Mouse (Mus musculus) thymus, postnatal 4 days (tissue): ENCODE measurements around the gene Ndufb2.
A peak's percentile ranks its signal among the peaks of the same experiment; 100 is the strongest.

Experiments
- DNase-seq: peaks from one replicate; pipeline ENCODE4 v3.0.0; 2021

Gene Ndufb2

DNA sequence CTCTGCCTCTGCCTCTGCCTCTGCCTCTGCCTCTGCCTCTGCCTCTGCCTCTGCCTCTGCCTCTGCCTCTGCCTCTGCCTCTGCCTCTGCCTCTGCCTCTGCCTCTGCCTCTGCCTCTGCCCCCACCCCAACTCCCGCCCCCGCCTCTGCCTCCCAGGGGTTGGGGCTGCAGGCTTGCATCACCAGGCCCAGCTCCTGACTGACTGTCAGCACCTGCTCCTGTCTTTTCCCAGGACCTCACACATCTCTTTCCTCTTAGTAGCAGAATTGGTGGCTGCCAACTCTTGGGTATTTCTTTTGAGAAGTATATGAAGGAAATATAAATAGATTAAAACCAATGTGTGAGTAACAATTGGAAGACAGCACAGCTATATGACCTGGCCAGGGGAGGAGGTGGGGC, 11.8 kb upstream of the Ndufb2 start:
- no peak for DNase-seq

DNA sequence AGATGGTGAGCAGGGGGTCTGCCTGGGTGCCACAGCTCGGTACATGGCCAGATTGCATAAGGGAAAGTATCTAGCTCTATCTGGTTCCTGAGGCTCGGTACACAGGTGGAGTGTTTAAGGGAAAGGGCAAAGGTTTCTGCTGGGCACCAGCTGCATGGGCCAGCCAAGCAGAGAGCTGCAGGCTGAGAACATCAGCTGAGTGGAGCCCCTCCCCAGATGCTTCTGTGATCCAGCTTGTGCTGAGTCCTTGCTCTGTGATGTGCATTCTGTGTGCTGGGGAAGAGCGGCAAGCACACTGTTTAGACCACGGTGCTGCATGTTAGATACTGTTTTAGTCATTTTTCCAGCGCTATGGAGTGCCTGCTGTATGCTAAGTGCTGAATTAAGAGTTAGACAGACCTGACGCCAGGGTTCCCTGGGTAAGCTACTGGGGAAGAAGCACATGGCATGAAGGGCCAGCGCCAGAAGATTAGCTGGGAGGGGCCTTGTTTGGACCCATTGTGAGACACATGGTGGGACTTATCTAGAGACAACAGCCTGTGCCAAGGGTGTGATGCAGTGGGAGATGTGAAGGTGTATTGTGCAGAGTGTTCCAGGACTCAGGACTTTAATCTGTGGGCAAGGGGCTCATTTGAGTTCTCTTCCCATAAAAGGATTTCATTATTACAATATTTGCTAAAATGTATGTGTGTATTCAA, 11.1 kb upstream of the Ndufb2 start:
- DNase-seq = no peak

DNA sequence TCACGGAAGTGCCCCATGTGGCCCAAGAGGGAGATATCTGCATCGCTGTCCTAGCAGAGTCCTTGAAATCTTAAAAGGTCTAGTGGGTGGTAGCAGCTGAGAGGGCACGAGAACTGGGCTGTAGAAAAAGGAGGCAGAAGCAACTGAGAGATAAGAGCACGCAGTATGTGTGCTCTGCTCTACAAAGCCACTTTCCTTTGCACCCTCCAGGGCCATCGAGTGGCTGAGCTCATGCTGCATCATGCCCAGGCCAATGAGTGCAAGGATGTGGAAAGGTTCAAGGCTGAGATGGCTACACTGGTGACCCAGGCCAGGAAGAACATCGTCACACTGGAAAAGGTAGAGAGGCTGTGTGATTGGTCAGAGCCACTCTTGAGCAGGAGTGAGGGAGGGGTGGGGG, 6.9 kb upstream of the Ndufb2 start, which contains the start of gene Gm42420:
Gene Gm42420, plus strand, starts transcription at position 237 of the 400 bp plus-strand sequence.
- no peak for DNase-seq

DNA sequence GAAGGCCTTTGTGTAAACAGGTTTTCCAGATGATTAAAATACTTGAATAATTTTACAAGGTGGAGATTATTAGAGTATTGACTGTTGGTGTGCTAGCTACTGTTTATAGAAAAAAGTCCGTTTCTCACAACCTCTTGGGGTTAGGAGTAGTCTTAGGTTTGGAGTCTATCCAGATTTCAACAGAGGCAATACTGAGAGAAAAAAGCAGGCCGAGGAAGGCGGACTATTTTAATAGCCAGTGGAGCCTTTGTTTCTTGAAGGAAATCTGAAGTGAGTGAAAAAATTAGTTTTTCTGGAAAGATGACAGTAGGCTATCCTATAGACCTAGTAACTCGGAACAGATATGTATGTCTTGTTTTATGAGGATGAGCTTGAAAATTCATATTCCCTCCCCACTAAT, 893 bp upstream of the Ndufb2 start:
- no peak for DNase-seq

DNA sequence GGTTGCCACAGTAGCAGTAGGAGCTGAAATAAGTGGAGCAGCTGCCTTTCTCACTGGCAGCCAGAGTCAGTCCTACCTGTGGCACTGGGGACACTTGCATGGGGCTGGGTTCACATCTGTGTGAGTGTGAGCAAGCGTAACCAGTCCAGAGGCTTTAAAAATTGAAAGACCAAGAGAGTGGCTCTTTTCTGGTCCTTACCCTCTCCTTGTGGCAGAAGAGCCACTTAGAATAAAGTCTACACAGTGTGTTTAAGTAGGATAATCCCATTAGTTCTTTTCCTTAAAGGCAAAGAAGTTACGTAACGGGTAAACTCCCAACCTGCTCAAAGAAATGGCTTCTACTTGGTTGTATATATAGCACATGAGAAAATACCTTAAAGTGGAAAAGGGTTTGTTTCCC, 8.5 kb downstream of the Ndufb2 start:
- DNase-seq = no peak

DNA sequence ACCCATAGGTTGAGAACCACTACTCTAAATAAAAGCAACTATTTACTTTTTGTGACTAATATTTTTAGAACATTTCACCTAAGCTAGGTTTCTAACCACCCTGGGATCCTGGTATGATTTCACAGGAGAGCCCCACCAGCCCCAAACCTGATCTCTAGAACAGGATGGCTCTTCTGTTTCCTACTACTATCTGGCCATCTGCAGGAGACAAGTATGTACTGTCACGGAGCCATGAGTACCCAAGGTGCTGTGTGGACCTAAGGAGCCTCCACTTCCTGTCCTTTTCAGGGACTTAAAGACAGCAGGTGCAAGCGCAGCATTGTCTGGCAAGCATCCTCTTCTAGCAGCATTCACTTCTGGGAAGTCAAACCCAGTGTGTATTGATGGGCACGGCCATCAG, 9.5 kb downstream of the Ndufb2 start:
- no peak for DNase-seq

DNA sequence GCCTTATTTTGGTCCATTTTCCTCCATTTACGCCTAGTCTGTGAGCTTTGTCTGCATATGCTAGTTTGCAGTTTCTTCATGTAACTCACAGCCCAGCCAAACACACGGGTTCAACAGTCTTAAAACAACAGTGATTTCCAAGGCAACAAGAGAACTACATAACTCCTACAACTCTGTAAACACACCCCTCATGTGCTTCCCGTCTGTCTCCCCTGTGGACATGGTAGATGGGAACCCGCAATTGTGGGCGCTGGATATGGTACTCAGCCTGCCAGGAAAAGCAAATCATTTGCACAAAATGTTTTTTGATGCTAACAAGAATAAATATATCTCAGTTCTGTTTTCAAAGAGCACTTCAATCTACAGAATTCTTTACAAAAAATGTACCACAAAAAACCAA, 12.2 kb downstream of the Ndufb2 start:
- no peak for DNase-seq

DNA sequence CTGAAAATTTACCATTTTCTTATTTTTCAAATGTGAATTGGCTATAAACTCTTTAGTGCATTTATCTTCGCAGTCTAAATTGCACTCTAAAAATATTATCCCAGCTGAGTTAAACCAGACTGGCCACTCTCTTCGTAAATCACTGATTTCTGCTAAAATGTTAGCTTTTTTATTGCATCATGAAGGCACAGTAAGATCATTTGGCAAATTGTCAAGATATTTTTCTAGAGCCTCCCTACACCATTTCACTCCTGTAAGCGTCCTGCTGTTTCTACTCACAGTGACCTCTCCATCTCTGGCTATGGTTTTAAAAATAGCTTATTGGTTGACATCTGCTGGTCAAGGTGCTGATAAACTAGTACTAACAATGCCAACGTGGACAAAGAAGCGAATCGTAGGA, 13.7 kb downstream of the Ndufb2 start:
- no peak for DNase-seq

DNA sequence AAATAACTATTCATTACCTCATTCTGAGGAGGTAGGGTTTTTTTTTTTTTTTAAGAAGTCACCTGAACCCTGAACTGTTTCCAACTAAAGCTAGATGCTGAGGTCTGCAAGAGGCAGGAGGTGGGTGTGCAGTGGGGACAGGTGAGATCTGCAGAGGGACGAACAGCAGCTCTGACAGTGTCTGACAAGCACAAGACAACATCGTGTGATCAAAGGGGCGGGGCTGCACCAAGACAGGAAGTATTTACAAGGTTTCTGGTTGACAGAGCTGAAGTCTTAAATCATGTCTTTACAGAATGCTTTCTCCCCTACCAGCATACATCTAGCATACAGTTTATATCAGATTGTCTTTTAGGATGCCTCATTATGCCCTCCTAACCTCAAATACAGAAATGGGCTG, 14.5 kb downstream of the Ndufb2 start:
- peak; percentile 69 for DNase-seq

DNA sequence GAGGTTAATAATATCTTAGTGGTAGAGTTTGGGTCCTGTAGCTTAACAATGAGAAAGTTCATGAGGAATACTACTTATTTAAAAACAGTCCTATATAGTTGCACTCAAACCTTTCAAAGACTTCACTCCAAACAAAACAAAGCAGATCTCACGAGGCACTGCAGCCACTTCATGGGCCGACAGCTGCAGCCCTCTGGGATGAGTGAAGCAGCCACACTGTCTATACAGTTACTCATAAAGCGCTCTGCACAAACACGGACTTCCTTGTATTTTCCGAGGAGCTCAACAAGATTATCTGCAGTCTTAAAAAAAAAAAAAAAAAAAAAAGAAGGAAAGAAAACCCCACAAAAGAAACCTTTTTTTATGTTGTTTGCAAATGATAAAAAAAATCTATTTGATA, 15.0 kb downstream of the Ndufb2 start:
- DNase-seq = no peak

DNA sequence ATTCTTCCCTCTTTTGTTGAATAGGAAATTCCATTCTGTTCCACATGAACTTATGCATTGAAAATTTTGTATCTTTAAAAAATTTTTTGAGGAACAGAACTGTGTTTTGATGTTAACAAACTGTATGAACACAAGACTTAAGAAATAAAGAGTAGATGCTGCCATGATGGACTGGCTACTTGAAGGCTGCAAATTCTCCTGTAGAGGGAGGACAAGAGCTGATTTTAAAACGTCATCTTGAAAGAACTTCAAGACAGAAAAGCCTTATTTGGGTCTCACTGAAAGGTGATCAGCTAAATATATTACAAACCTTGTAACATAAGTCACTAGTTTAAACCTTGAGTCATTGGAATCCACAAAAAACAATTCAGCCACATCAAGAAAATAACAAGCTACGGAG, 17.8 kb downstream of the Ndufb2 start:
- DNase-seq = no peak

DNA sequence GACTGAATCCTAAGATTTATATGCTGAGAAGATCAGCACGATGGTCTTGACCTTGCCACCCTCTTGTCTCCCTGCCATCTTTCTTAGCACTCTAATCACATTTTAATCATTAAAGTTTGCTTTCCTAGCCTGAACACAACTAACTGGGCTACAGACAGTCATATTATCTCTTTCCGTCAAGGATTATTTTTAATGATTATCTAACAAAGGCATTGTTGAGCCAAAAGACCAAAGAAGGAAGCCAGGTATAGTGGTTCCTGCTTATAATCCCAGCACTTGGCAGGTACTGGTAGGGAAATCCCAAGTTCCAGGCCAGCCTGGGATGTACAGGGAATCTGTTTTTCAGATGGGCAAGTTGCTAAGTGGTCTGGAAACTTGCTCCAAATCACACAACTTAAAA, 18.9 kb downstream of the Ndufb2 start:
- no peak for DNase-seq
